Mouse (Mus musculus) midbrain, embryonic 10.5 days (tissue): Measurements from ENCODE around the gene Mgat1. TPM values are rescaled to one million over a fixed set of nuclear protein-coding genes. Genes with fewer than 3 reads are reported as not detected.
A peak's percentile ranks its signal among the peaks of the same experiment; 100 is the strongest.
"Not testable (repeated sequence)": the region's sequence is repeated elsewhere in the genome, so short reads cannot be mapped to it uniquely, and the experiment has no call there.

Source experiments
- DNase-seq: peaks from one replicate; pipeline ENCODE4 v3.0.0-alpha.2; 2017; ENCODE audit warnings: low spot score
- H3K27ac ChIP-seq: fragments of 300-500 bp; sonication (generic); replicated peaks from 2 replicates; pipeline ENCODE4 v1.5.1; 2016; ENCODE audit warnings: mild to moderate bottlenecking
- H3K27me3 ChIP-seq: fragments of 300-500 bp; sonication (generic); 2 replicates; pipeline ENCODE4 v1.6.1; 2016; ENCODE audit warnings: low read depth, mild to moderate bottlenecking; ENCODE audit not compliant: poor library complexity, severe bottlenecking
- H3K36me3 ChIP-seq: fragments of 300-500 bp; sonication (generic); 2 replicates; pipeline ENCODE4 v1.6.1; 2016; ENCODE audit warnings: mild to moderate bottlenecking, moderate library complexity
- H3K4me1 ChIP-seq: fragments of 300-500 bp; sonication (generic); 2 replicates; pipeline ENCODE4 v1.6.1; 2016
- H3K4me3 ChIP-seq: fragments of 300-500 bp; sonication (generic); 2 replicates; pipeline ENCODE4 v1.5.1; 2016; ENCODE audit warnings: mild to moderate bottlenecking, moderate library complexity
- H3K9me3 ChIP-seq: fragments of 300-500 bp; sonication (generic); replicated peaks from 2 replicates; pipeline ENCODE4 v1.6.1; 2016; ENCODE audit warnings: mild to moderate bottlenecking
- WGBS: fragments of 180-500 bp; shearing (Covaris S2); methylation state at CpG from one replicate; pipeline ENCODE4 v1.1.7; 2016; 5-methylcytosine and 5-hydroxymethylcytosine counted together
- polyA plus RNA-seq: library from polyadenylated mRNA; unstranded; fragments of >200 nt; fragmentation: Nextera tagmentation; extraction: Ambion mirVana; gene quantifications from 2 replicates; pipeline ENCODE4 v1.2.1, GENCODE M21; 2016

The Mgat1 gene
- polyA plus RNA-seq, result 41.2 and 42.2 TPM in 2 replicates

DNA sequence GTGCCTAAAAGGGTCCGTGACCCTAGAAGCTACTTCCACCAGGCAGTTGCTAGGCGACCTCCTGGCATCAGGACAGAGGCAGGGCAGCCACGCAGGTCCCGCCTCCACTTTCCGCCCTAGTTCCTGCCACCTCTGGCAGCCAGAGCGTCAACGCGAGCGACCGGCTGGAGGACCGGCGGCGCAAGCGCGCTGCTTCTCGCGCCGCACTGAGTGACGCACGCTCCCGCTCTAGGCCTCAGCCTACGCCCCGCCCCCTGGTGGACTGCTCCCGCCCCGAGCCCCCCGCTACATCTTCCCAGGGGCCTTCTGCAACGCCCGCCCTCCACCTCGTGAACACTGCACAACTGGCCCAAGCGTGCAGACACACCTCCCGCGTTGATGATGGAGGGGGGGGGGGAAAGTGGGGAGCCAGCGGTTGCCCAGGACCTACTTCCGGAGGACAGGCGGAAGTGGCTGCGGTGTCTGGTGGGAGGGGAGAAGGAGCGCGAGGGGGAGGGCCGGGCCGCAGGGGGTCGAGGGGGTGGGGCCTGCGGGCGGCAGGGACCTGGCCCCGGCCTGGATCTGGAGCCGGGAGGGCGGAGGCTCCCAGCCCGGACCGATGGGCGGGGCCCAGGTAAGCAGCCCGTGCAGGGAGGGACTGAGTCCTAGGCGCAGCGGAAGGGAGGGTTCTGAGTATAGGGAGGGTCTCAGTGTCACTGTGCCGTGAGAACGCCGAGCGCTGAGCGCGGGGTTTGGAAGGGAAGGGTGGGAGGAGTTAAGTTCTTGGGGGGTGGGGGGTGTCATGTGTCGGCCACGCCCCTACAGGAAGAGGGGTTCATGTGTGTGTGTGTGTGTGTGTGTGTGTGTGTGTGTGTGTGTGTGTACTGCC lies at the start of gene Mgat1:
Gene Mgat1, plus strand, starts transcription at position 465 of the 868 bp plus-strand sequence.
- peak; percentile 97 for DNase-seq
- H3K4me1 ChIP-seq, result peaks cover 48% of the 10 kb centered on the region
- H3K36me3 ChIP-seq, result no peaks in the 10 kb centered on the region
- H3K9me3 ChIP-seq, result no peaks in the 10 kb centered on the region
- H3K4me3 ChIP-seq, result peak within 1 kb of the TSS; percentile 69
- under 1% methylated on average over 58 of the region's 60 CpGs for WGBS
- no peaks in the 10 kb centered on the region for H3K27me3 ChIP-seq
- peak within 1 kb of the TSS; percentile 93 for H3K27ac ChIP-seq

DNA sequence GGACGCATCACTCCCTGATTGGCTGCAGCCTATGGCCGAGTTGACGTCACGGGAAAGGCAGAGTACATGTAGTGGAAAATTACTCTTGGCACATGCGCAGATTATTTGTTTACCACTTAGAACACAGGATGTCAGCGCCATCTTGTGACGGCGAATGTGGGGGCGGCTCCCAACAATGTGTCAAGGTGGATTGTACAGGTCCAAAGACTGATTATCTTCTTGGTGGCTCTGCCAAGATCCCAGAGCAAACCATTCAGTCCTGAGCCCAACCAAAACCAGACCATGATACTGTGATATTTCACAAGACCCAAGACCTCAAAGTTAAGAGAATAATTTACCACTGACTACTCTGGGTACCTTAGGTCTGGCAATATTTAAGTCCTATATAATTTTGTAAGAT lies 49.2 kb upstream of the Mgat1 start:
- not testable (repeated sequence) for DNase-seq, H3K9me3 ChIP-seq, H3K27ac ChIP-seq, H3K4me3 ChIP-seq, H3K36me3 ChIP-seq, H3K4me1 ChIP-seq, H3K27me3 ChIP-seq
- 95% methylated on average over 9 of the region's 9 CpGs for WGBS

DNA sequence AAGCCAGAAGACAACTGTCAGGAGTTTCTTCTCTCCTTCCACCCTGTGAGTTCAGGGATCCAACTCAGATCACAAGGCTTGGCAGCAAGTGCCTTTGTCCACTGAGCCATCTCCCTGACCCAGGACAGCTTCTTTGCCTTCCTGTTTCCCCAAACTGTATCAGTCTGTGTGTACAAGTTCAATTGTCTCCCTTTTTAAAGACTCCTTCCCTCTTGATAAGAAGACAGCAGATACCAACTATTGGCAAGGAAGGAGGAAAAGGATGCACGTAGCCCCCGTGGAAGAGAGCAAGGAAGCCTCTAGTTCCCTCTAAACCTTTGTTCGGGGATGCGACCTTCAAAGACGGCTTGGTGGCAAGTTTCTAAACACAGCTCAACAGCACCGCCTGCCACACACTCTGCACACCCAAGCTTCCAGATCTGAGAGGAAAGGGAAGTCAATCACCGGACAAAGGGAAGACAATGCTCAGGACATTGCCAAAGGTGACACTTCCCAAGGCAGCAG lies 48.1 kb upstream of the Mgat1 start:
- no peak overlapping the region for H3K27ac ChIP-seq
- no peak for DNase-seq
- no peaks in the 10 kb centered on the region for H3K9me3 ChIP-seq
- 86% methylated on average over 7 of the region's 7 CpGs for WGBS
- H3K36me3 ChIP-seq, result no peaks in the 10 kb centered on the region
- H3K27me3 ChIP-seq, result no peaks in the 10 kb centered on the region
- H3K4me1 ChIP-seq, result no peaks in the 10 kb centered on the region
- H3K4me3 ChIP-seq, result no peak overlapping the region

DNA sequence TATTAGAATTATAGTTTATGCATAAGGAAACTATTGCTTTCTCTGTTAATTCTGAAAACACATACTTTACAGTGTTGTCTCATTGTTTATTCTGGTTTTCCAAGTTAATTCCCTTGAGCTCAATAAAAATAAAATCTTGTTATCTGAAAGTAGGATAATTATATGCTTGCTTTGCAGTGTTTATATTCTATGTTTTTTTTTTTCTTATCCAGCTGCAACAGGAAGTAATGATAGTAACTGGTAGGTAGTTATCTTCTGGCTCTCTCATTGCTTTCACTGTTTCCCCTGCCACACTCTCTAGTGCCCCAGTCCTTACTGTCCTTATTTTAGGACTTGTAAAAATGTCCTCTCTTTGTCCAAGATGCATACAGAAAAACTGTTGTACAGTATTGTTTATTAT lies 43.3 kb upstream of the Mgat1 start:
- H3K4me3 ChIP-seq, result no peak overlapping the region
- H3K27ac ChIP-seq, result no peak overlapping the region
- DNase-seq, result no peak
- no peaks in the 10 kb centered on the region for H3K9me3 ChIP-seq
- H3K36me3 ChIP-seq, result no peaks in the 10 kb centered on the region
- H3K27me3 ChIP-seq, result no peaks in the 10 kb centered on the region
- H3K4me1 ChIP-seq, result peaks cover 20% of the 10 kb centered on the region

DNA sequence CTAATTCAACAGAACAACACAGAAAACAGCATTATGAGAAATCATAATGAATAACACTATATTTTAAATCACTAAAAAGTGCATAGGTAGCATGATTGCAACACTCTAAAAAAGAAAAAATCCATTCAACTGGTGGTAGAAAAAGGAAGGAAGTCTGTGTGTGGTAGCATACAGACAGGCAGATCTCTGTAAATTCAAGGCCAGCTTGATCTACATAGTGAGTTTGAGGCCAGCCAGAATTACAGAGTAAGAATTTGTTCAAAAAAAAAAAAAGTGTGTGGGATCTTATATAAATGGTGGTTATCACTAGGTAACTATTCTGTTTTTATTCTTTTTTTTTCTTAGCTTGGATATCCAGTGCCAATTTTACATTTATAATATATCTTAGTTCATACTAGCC lies 42.8 kb upstream of the Mgat1 start:
- Histone ChIP-seq H3K4me3 (no peak overlapping the region), H3K4me1 (peaks cover 20% of the 10 kb centered on the region), H3K36me3 (peaks cover 1% of the 10 kb centered on the region), H3K27me3 (no peaks in the 10 kb centered on the region), H3K9me3 (no peaks in the 10 kb centered on the region), H3K27ac (no peak overlapping the region)
- no peak for DNase-seq

DNA sequence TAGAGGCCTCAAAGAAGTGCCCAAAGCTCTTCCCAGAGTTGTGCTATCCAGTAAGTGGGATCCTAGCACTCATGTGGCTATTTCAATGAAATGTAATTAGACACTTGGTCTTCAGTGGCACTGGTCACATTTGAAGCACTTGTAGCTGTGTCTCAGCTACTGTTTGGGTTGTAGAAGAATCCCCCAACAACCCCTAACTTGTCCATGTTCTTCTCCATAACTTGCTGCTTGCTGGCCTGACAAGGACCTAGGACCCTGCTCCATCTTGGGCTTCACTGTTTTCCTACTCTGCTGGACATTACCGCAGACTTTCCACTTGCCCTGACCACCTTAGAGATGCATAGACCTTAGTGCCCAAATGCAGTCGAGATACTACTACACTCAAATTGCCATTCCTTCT lies 41.9 kb upstream of the Mgat1 start:
- Histone ChIP-seq H3K27ac (peak overlapping the region; percentile 100), H3K27me3 (no peaks in the 10 kb centered on the region), H3K4me3 (peak overlapping the region; percentile 90), H3K36me3 (peaks cover 10% of the 10 kb centered on the region), H3K4me1 (peaks cover 20% of the 10 kb centered on the region), H3K9me3 (no peaks in the 10 kb centered on the region)
- no peak for DNase-seq
- WGBS, result 73% methylated on average over 2 of the region's 2 CpGs

DNA sequence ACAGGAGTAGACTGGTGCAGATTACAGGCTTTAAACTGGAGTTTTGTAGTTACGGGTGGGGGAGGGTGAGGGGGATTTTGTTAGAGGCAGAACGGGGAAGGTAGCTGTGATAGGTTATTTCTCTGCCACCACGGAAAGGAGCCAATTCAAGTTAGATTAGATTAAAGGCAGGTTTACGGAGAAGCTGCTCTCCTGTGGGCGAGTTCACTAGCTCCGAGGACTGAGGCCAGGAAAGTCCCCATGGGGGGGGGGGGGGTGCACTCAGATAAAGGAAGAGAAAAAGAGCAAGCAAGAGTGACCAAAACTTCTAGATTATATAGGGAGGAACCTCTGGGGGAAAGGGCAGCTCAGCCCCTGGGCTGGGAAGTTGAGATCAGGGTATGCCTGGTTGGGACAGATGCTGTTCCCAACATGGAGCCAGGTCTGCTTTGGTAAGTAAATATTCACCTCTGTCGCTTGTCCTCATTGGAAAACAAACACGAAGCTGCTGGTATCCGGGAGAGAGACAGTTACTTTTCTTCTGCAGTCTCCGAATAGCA lies 41.4 kb upstream of the Mgat1 start:
- WGBS, result 6% methylated on average over 10 of the region's 10 CpGs
- Histone ChIP-seq H3K4me3 (peak overlapping the region; percentile 90), H3K27me3 (no peaks in the 10 kb centered on the region), H3K36me3 (peaks cover 16% of the 10 kb centered on the region), H3K4me1 (peaks cover 20% of the 10 kb centered on the region), H3K9me3 (no peaks in the 10 kb centered on the region), H3K27ac (peak overlapping the region; percentile 100)
- no peak for DNase-seq

DNA sequence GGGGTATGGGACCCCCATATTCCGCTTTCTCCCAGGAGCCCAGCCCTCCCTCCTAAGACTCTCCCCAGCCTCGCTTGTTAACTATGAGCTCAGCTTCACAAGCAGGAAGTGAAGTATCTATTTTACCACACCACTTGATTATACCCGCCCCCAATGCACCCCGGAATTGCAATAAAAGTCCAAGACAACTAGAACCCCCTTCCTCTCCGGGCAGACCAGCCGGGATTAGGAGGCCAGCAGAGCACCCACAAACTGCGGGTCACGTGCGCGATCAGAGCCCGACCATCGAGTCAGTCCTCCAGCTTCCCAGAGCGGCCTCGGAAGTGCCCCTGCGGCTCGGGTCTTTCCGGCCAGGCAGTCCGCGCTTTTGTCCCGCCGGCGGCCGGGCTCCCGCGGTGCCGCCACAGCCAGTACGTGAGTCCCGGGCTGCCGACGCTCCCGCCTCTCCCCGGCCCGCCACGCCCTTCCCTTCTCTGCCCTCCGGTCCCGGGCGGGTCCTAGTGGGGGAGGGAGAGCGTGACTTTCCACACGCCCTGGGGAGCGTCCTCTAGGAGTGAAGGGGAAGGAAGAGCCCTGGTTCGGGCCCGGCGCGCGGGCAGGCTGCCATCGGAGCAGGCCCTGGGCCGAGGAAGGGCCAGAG lies 40.7 kb upstream of the Mgat1 start, which contains the start of gene Zfp62:
Gene Zfp62, plus strand, starts transcription at position 164 of the 640 bp plus-strand sequence.
- Histone ChIP-seq H3K4me1 (peaks cover 20% of the 10 kb centered on the region), H3K9me3 (no peaks in the 10 kb centered on the region), H3K27ac (peak within 1 kb of the TSS; percentile 100), H3K27me3 (no peaks in the 10 kb centered on the region), H3K36me3 (peaks cover 19% of the 10 kb centered on the region), H3K4me3 (peak within 1 kb of the TSS; percentile 90)
- DNase-seq, result peak; percentile 95
- under 1% methylated on average over 47 of the region's 47 CpGs for WGBS

DNA sequence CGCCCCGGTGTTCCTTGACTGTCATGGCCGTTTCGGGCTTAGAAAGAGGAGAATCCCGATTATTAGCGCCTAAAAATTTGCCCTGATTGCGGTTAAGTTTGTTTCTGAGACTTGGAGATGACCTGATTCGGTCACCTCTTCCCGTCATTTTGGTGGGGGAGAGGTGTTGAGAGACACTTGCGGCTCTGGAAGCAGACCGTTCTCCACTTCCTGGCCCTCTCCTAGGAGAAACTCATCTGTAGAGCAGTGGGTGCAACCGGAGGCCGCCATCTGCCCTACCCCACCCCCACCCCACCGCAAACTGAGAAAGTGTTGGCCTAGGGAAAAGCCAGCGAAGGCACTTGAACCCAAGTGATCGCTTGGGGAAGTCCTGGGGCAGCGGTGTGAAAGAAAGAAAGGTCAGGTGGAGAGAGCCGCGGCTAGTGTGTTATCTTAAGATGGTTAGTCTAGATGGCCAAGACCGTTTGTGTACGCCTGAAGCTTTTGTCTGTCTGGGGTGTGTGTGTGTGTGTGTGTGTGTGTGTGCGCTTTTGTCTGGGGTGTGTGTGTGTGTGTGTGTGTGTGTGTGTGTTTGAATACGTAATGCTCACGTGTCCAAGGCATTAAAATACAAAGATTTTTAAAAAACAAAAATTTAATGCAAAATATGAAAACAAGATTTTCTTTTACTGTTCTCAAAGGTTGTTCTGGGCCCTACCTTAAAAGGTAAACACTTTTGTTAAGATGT lies 40.1 kb upstream of the Mgat1 start:
- peak overlapping the region; percentile 100 for H3K27ac ChIP-seq
- H3K27me3 ChIP-seq, result no peaks in the 10 kb centered on the region
- H3K36me3 ChIP-seq, result peaks cover 19% of the 10 kb centered on the region
- WGBS, result under 1% methylated on average over 24 of the region's 24 CpGs
- DNase-seq, result peak; percentile 74
- peak overlapping the region; percentile 90 for H3K4me3 ChIP-seq
- H3K9me3 ChIP-seq, result no peaks in the 10 kb centered on the region
- H3K4me1 ChIP-seq, result peaks cover 21% of the 10 kb centered on the region

DNA sequence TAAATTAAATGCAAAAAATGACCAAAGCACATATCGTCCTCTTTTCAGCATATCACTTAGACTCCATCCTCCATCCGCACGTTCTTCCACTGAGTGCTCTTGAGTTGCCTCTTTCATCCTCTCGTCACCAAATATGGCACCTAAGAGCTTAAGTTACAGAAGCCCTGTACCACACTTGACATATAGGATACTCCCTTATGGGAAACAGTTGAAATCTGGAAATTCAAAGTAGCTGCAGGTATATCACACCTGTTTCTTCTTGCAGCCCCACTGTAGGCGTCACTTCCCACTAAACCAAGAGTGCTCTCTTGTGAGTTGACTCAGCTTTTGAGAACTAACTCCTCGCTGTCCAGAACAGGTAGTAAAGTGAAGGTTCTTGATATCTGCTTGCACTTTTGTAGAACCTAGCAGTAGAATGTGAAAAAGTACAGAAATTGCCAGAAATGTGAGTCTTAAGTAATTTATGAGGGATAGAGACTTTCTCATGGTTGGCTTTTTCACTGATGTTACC lies 38.9 kb upstream of the Mgat1 start:
- peaks cover 23% of the 10 kb centered on the region for H3K4me1 ChIP-seq
- no peak for DNase-seq
- no peaks in the 10 kb centered on the region for H3K27me3 ChIP-seq
- H3K4me3 ChIP-seq, result peak overlapping the region; percentile 90
- WGBS, result 92% methylated on average over 6 of the region's 6 CpGs
- H3K27ac ChIP-seq, result 0 out of 2 replicates have a peak overlapping the region, but pooled peaks have one; percentile 100
- H3K36me3 ChIP-seq, result peaks cover 23% of the 10 kb centered on the region
- no peaks in the 10 kb centered on the region for H3K9me3 ChIP-seq

DNA sequence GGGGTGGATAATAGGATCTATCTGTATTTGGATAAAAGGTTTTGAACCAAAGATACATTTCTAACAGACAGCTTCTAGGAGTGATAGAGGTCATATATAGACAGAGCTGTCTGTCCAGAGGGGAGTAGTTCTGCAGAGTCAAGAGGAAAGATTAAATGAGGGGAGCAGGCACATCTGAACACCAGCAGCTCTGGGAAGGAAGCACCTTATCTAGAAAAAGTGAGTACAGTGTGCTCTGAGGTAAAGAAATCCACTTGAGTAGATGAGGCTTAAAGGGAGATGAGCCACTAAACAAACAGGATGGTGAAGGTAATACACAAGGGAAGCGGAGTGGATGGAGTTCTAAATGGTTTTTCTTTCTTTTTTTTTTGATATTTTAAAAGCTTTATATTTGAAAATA lies 36.5 kb upstream of the Mgat1 start:
- H3K4me1 ChIP-seq, result peaks cover 16% of the 10 kb centered on the region
- H3K4me3 ChIP-seq, result no peak overlapping the region
- no peaks in the 10 kb centered on the region for H3K27me3 ChIP-seq
- H3K27ac ChIP-seq, result no peak overlapping the region
- peaks cover 34% of the 10 kb centered on the region for H3K36me3 ChIP-seq
- no peak for DNase-seq
- WGBS, result 100% methylated on average over 1 of the region's 1 CpGs
- H3K9me3 ChIP-seq, result no peaks in the 10 kb centered on the region

DNA sequence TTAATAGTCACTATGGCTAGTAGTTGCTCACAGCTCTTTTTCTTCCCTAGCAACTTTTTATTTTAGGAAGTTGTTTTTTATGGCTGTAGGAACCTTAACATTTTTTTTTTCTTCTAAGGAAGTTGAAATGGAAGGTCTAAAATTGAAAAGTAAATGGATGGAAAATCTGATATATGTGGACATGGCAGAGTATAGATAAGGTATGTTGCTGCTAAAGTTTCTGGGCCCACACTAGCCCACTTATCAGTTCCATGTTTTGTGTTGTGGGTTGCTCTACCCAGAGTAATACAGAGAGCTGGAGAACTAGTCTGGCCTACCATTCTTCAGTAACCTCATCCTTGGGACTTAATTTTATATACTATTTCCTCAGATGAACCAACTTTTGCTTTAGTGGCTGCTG lies 31.4 kb upstream of the Mgat1 start:
- DNase-seq, result no peak
- Histone ChIP-seq H3K36me3 (peaks cover 69% of the 10 kb centered on the region), H3K27me3 (no peaks in the 10 kb centered on the region), H3K4me3 (no peak overlapping the region), H3K9me3 (no peaks in the 10 kb centered on the region), H3K4me1 (0 out of 2 replicates have a peak, but pooled peaks cover 3% of the 10 kb centered on the region), H3K27ac (no peak overlapping the region)
